Mouse (Mus musculus): ENCODE measurements around the gene Isg15. TPM values are rescaled to one million over a fixed set of nuclear protein-coding genes. Genes with fewer than 3 reads are reported as not detected.

Gene Isg15
- polyA plus RNA-seq, 1 experiment from 2014 or later: 1.1 TPM

GRCm38 (mm10) chr4:156185950-156186850 lies 14.4 kb downstream of the Isg15 start:
- ATAC-seq (peak; percentile 62), DNase-seq (ENCODE audit: low spot score) (peak; percentile 73)
- Histone ChIP-seq H3K36me3 (ENCODE audit: control insufficient read depth, insufficient read depth, low read length) (peaks cover 34% of the 10 kb centered on the region), H3K4me3 (ENCODE audit: low read depth, low read length) (peak overlapping the region; percentile 51), H3K27ac (ENCODE audit: low read depth, low read length) (peak overlapping the region; percentile 94), H3K9ac (ENCODE audit: low read length) (peak overlapping the region; percentile 80), H3K9me3 (replicated peaks; ENCODE audit: control insufficient read depth, low read length) (no peaks in the 10 kb centered on the region), H3K27me3 (replicated peaks; ENCODE audit: control insufficient read depth, insufficient read depth, low read length) (no peaks in the 10 kb centered on the region), H3K4me1 (ENCODE audit: control insufficient read depth, insufficient read depth, low read length) (peaks cover 59% of the 10 kb centered on the region), H3K4me2 (ENCODE audit: low read length) (peak overlapping the region; percentile 81)
- WGBS: 2% methylated on average over 30 of the region's 31 CpGs

- Histone ChIP-seq H3K9me3 (replicated peaks; ENCODE audit: control insufficient read depth, low read length) (no peaks in the 10 kb centered on the region), H3K27ac (ENCODE audit: low read depth, low read length) (peak overlapping the region; percentile 94), H3K9ac (ENCODE audit: low read length) (peak overlapping the region; percentile 80), H3K27me3 (replicated peaks; ENCODE audit: control insufficient read depth, insufficient read depth, low read length) (no peaks in the 10 kb centered on the region), H3K4me2 (ENCODE audit: low read length) (peak overlapping the region; percentile 81), H3K4me1 (ENCODE audit: control insufficient read depth, insufficient read depth, low read length) (peaks cover 59% of the 10 kb centered on the region), H3K4me3 (ENCODE audit: low read depth, low read length) (peak overlapping the region; percentile 51), H3K36me3 (ENCODE audit: control insufficient read depth, insufficient read depth, low read length) (peaks cover 31% of the 10 kb centered on the region)
- WGBS: 63% methylated on average over 13 of the region's 13 CpGs
- no peak for DNase-seq (ENCODE audit: low spot score)
- no peak for ATAC-seq
Observed at GRCm38 (mm10) chr4:156185456-156185949, 15.1 kb downstream of the Isg15 start.

- 82% methylated on average over 7 of the region's 7 CpGs for WGBS
- peak overlapping the region; percentile 94 for H3K27ac ChIP-seq (ENCODE audit: low read depth, low read length)
- peak overlapping the region; percentile 80 for H3K9ac ChIP-seq (ENCODE audit: low read length)
- H3K4me1 ChIP-seq (ENCODE audit: control insufficient read depth, insufficient read depth, low read length): peaks cover 51% of the 10 kb centered on the region
- no peaks in the 10 kb centered on the region for H3K27me3 ChIP-seq (replicated peaks; ENCODE audit: control insufficient read depth, insufficient read depth, low read length)
- peaks cover 39% of the 10 kb centered on the region for H3K36me3 ChIP-seq (ENCODE audit: control insufficient read depth, insufficient read depth, low read length)
- ATAC-seq: peak; percentile 1; the same call in 1 of the 2 replicates
- H3K4me2 ChIP-seq (ENCODE audit: low read length): peak overlapping the region; percentile 81
- peak overlapping the region; percentile 51 for H3K4me3 ChIP-seq (ENCODE audit: low read depth, low read length)
- no peaks in the 10 kb centered on the region for H3K9me3 ChIP-seq (replicated peaks; ENCODE audit: control insufficient read depth, low read length)
- DNase-seq (ENCODE audit: low spot score): peak; percentile 24
Observed at GRCm38 (mm10) chr4:156184291-156184954, 16.2 kb downstream of the Isg15 start.

- Histone ChIP-seq H3K36me3 (ENCODE audit: control insufficient read depth, insufficient read depth, low read length) (peaks cover 45% of the 10 kb centered on the region), H3K4me2 (ENCODE audit: low read length) (peak overlapping the region; percentile 81), H3K4me1 (ENCODE audit: control insufficient read depth, insufficient read depth, low read length) (peaks cover 44% of the 10 kb centered on the region), H3K27me3 (replicated peaks; ENCODE audit: control insufficient read depth, insufficient read depth, low read length) (no peaks in the 10 kb centered on the region), H3K9me3 (replicated peaks; ENCODE audit: control insufficient read depth, low read length) (no peaks in the 10 kb centered on the region), H3K27ac (ENCODE audit: low read depth, low read length) (no peak overlapping the region), H3K4me3 (ENCODE audit: low read depth, low read length) (peak overlapping the region; percentile 51), H3K9ac (ENCODE audit: low read length) (peak overlapping the region; percentile 38)
- WGBS: 89% methylated on average over 5 of the region's 5 CpGs
- ATAC-seq: no peak
- no peak for DNase-seq (ENCODE audit: low spot score)
Observed at GRCm38 (mm10) chr4:156183747-156184146, 16.9 kb downstream of the Isg15 start.

- 93% methylated on average over 9 of the region's 9 CpGs for WGBS
- Histone ChIP-seq H3K4me3 (ENCODE audit: low read depth, low read length) (no peak overlapping the region), H3K27me3 (replicated peaks; ENCODE audit: control insufficient read depth, insufficient read depth, low read length) (no peaks in the 10 kb centered on the region), H3K4me1 (ENCODE audit: control insufficient read depth, insufficient read depth, low read length) (peaks cover 9% of the 10 kb centered on the region; the same call in 1 of the 2 replicates), H3K9me3 (replicated peaks; ENCODE audit: control insufficient read depth, low read length) (no peaks in the 10 kb centered on the region), H3K4me2 (ENCODE audit: low read length) (no peak overlapping the region), H3K27ac (ENCODE audit: low read depth, low read length) (no peak overlapping the region), H3K36me3 (ENCODE audit: control insufficient read depth, insufficient read depth, low read length) (peaks cover 96% of the 10 kb centered on the region), H3K9ac (ENCODE audit: low read length) (no peak overlapping the region)
- DNase-seq (ENCODE audit: low spot score) (no peak), ATAC-seq (no peak)
Observed at GRCm38 (mm10) chr4:156177630-156178029, 23.0 kb downstream of the Isg15 start.

GRCm38 (mm10) chr4:156171828-156172227 lies 28.8 kb downstream of the Isg15 start:
- Histone ChIP-seq H3K27ac (ENCODE audit: low read depth, low read length) (no peak overlapping the region), H3K9ac (ENCODE audit: low read length) (no peak overlapping the region), H3K36me3 (ENCODE audit: control insufficient read depth, insufficient read depth, low read length) (peaks cover 100% of the 10 kb centered on the region), H3K4me1 (ENCODE audit: control insufficient read depth, insufficient read depth, low read length) (no peaks in the 10 kb centered on the region), H3K4me2 (ENCODE audit: low read length) (no peak overlapping the region), H3K27me3 (replicated peaks; ENCODE audit: control insufficient read depth, insufficient read depth, low read length) (no peaks in the 10 kb centered on the region), H3K9me3 (replicated peaks; ENCODE audit: control insufficient read depth, low read length) (no peaks in the 10 kb centered on the region), H3K4me3 (ENCODE audit: low read depth, low read length) (no peak overlapping the region)
- WGBS: 96% methylated on average over 11 of the region's 11 CpGs
- ATAC-seq (no peak), DNase-seq (ENCODE audit: low spot score) (no peak)

- Histone ChIP-seq H3K4me1 (ENCODE audit: control insufficient read depth, insufficient read depth, low read length) (no peaks in the 10 kb centered on the region), H3K9ac (ENCODE audit: low read length) (no peak overlapping the region), H3K4me3 (ENCODE audit: low read depth, low read length) (no peak overlapping the region), H3K27ac (ENCODE audit: low read depth, low read length) (no peak overlapping the region), H3K4me2 (ENCODE audit: low read length) (no peak overlapping the region), H3K27me3 (replicated peaks; ENCODE audit: control insufficient read depth, insufficient read depth, low read length) (no peaks in the 10 kb centered on the region), H3K36me3 (ENCODE audit: control insufficient read depth, insufficient read depth, low read length) (peaks cover 99% of the 10 kb centered on the region), H3K9me3 (replicated peaks; ENCODE audit: control insufficient read depth, low read length) (no peaks in the 10 kb centered on the region)
- ATAC-seq (no peak), DNase-seq (ENCODE audit: low spot score) (no peak)
- WGBS: 95% methylated on average over 10 of the region's 10 CpGs
Observed at GRCm38 (mm10) chr4:156169129-156169528, 31.5 kb downstream of the Isg15 start.

GRCm38 (mm10) chr4:156168611-156169010 lies 32.0 kb downstream of the Isg15 start:
- 92% methylated on average over 8 of the region's 8 CpGs for WGBS
- H3K4me1 ChIP-seq (ENCODE audit: control insufficient read depth, insufficient read depth, low read length): no peaks in the 10 kb centered on the region
- no peaks in the 10 kb centered on the region for H3K9me3 ChIP-seq (replicated peaks; ENCODE audit: control insufficient read depth, low read length)
- no peaks in the 10 kb centered on the region for H3K27me3 ChIP-seq (replicated peaks; ENCODE audit: control insufficient read depth, insufficient read depth, low read length)
- no peak overlapping the region for H3K4me2 ChIP-seq (ENCODE audit: low read length)
- no peak overlapping the region for H3K9ac ChIP-seq (ENCODE audit: low read length)
- no peak overlapping the region for H3K27ac ChIP-seq (ENCODE audit: low read depth, low read length)
- DNase-seq (ENCODE audit: low spot score) (no peak), ATAC-seq (no peak)
- no peak overlapping the region for H3K4me3 ChIP-seq (ENCODE audit: low read depth, low read length)
- peaks cover 97% of the 10 kb centered on the region for H3K36me3 ChIP-seq (ENCODE audit: control insufficient read depth, insufficient read depth, low read length)
